Mouse (Mus musculus) MEL (cell line): ENCODE data around the gene Ada. TPM values are rescaled to one million over a fixed set of nuclear protein-coding genes. Genes with fewer than 3 reads are reported as not detected.

Experiments used
- DNase-seq: peaks from one replicate; pipeline ENCODE4 v3.0.0; 2011; ENCODE audit warnings: low read depth, low spot score
- H3K27ac ChIP-seq: 2 replicates; pipeline ENCODE4 v1.5.1; 2012; ENCODE audit warnings: low read depth, mild to moderate bottlenecking, control low read depth, low read length, moderate library complexity; ENCODE audit not compliant: control insufficient read depth
- H3K27me3 ChIP-seq, 2 experiments: fragments of 150-350 bp in 1 of 2; sonication (generic) in 1 of 2; 2 replicates each; pipeline ENCODE4 v1.6.1; 2012; ENCODE audit warnings: low read length in 2 of 2, mild to moderate bottlenecking in 2 of 2, improper control_type of control experiment in 1 of 2, moderate library complexity in 1 of 2; ENCODE audit not compliant: insufficient read depth in 2 of 2, control insufficient read depth in 1 of 2
- H3K36me3 ChIP-seq, 2 experiments: 2 replicates each; pipeline ENCODE4 v1.6.1; 2012 to 2014; ENCODE audit warnings: low read length in 2 of 2, improper control_type of control experiment in 1 of 2, inconsistent platforms in 1 of 2, mild to moderate bottlenecking in 1 of 2; ENCODE audit not compliant: insufficient read depth in 2 of 2, control insufficient read depth in 1 of 2
- H3K4me1 ChIP-seq, 2 experiments: fragments of 150-350 bp in 1 of 2; sonication (generic) in 1 of 2; 2 replicates each; pipeline ENCODE4 v1.6.1; 2012; ENCODE audit warnings: low read length in 2 of 2, improper control_type of control experiment in 1 of 2, mild to moderate bottlenecking in 1 of 2; ENCODE audit not compliant: insufficient read depth in 2 of 2, control insufficient read depth in 1 of 2
- H3K4me3 ChIP-seq, 2 experiments: fragments of 150-350 bp in 1 of 2; sonication (generic) in 1 of 2; 2 replicates each; pipeline ENCODE4 v1.5.1; 2012; ENCODE audit warnings: low read depth in 2 of 2, low read length in 2 of 2, mild to moderate bottlenecking in 2 of 2, moderate library complexity in 2 of 2, control low read depth in 1 of 2, improper control_type of control experiment in 1 of 2; ENCODE audit not compliant: control insufficient read depth in 1 of 2, insufficient read depth in 1 of 2
- H3K79me2 ChIP-seq: 2 replicates; pipeline ENCODE4 v1.6.1; 2012; ENCODE audit warnings: mild to moderate bottlenecking, low read length, moderate library complexity; ENCODE audit not compliant: control insufficient read depth, poor library complexity, insufficient read depth
- H3K9ac ChIP-seq: 2 replicates; pipeline ENCODE4 v1.6.1; 2012; ENCODE audit warnings: low read depth, mild to moderate bottlenecking, control low read depth, low read length, moderate library complexity; ENCODE audit not compliant: control insufficient read depth, poor library complexity, severe bottlenecking
- H3K9me3 ChIP-seq: fragments of 150-350 bp; sonication (generic); replicated peaks from 2 replicates; pipeline ENCODE4 v1.6.1; 2012; ENCODE audit warnings: mild to moderate bottlenecking, low read length, improper control_type of control experiment, moderate library complexity; ENCODE audit not compliant: insufficient read depth
- BHLHE40 ChIP-seq: IDR thresholded peaks from 2 replicates; pipeline ENCODE4 v1.6.1; 2012; ENCODE audit warnings: low read depth, mild to moderate bottlenecking, inconsistent platforms, low read length, improper control_type of control experiment, borderline replicate concordance
- CHD1 ChIP-seq: IDR thresholded peaks from 2 replicates; pipeline ENCODE4 v1.6.1; 2012; ENCODE audit warnings: low read depth, mild to moderate bottlenecking, inconsistent platforms, low read length, improper control_type of control experiment
- CHD2 ChIP-seq: IDR thresholded peaks from 2 replicates; pipeline ENCODE4 v1.6.1; 2011; ENCODE audit warnings: low read length, improper control_type of control experiment
- E2F4 ChIP-seq: IDR thresholded peaks from 2 replicates; pipeline ENCODE4 v1.6.1; 2011; ENCODE audit warnings: low read depth, low read length, improper control_type of control experiment, borderline replicate concordance
- ELF1 ChIP-seq: IDR thresholded peaks from 2 replicates; pipeline ENCODE4 v1.6.1; 2014; ENCODE audit warnings: low read depth, mild to moderate bottlenecking, inconsistent platforms, low read length, improper control_type of control experiment, moderate library complexity
- ETS1 ChIP-seq: IDR thresholded peaks from 2 replicates; pipeline ENCODE4 v1.6.1; 2012; ENCODE audit warnings: low read depth, mild to moderate bottlenecking, inconsistent platforms, low read length, improper control_type of control experiment, moderate library complexity
- GABPA ChIP-seq: IDR thresholded peaks from 2 replicates; pipeline ENCODE4 v1.6.1; 2012; ENCODE audit warnings: low read depth, mild to moderate bottlenecking, inconsistent platforms, low read length, improper control_type of control experiment, moderate library complexity
- GATA1 ChIP-seq: IDR thresholded peaks from 2 replicates; pipeline ENCODE4 v1.6.1; 2011; ENCODE audit warnings: low read depth, low read length, improper control_type of control experiment
- JUND ChIP-seq: IDR thresholded peaks from 2 replicates; pipeline ENCODE4 v1.6.1; 2011; ENCODE audit warnings: low read depth, mild to moderate bottlenecking, improper control_type of control experiment, low read length
- MAFK ChIP-seq: IDR thresholded peaks from 2 replicates; pipeline ENCODE4 v1.6.1; 2011; ENCODE audit warnings: low read depth, mild to moderate bottlenecking, low read length, improper control_type of control experiment, borderline replicate concordance
- MAZ ChIP-seq: IDR thresholded peaks from 2 replicates; pipeline ENCODE4 v1.6.1; 2012; ENCODE audit warnings: low read depth, mild to moderate bottlenecking, inconsistent platforms, low read length, improper control_type of control experiment
- MEF2A ChIP-seq: IDR thresholded peaks from 2 replicates; pipeline ENCODE4 v1.6.1; 2014; ENCODE audit warnings: low read depth, mild to moderate bottlenecking, inconsistent platforms, low read length, improper control_type of control experiment; ENCODE audit not compliant: poor library complexity, insufficient replicate concordance, severe bottlenecking; ENCODE audit errors: extremely low read depth
- MXI1 ChIP-seq: IDR thresholded peaks from 2 replicates; pipeline ENCODE4 v1.6.1; 2011; ENCODE audit warnings: mild to moderate bottlenecking, low read depth, low read length, improper control_type of control experiment
- MYB ChIP-seq: IDR thresholded peaks from 2 replicates; pipeline ENCODE4 v1.6.1; 2011; ENCODE audit warnings: mild to moderate bottlenecking, low read depth, low read length, improper control_type of control experiment
- MYC ChIP-seq: IDR thresholded peaks from 2 replicates; pipeline ENCODE4 v1.6.1; 2011; ENCODE audit warnings: low read depth, mild to moderate bottlenecking, low read length, improper control_type of control experiment, moderate library complexity
- NELFE ChIP-seq: IDR thresholded peaks from 2 replicates; pipeline ENCODE4 v1.6.1; 2011; ENCODE audit warnings: low read depth, low read length, improper control_type of control experiment
- NRF1 ChIP-seq: IDR thresholded peaks from 2 replicates; pipeline ENCODE4 v1.6.1; 2014; ENCODE audit warnings: low read depth, mild to moderate bottlenecking, inconsistent platforms, low read length, improper control_type of control experiment, moderate library complexity; ENCODE audit not compliant: poor library complexity, insufficient read depth, severe bottlenecking
- POLR2A ChIP-seq, 2 experiments: IDR thresholded peaks; 2 replicates each; pipeline ENCODE4 v1.6.1; 2011 to 2012; ENCODE audit warnings: low read length in 2 of 2, mild to moderate bottlenecking in 2 of 2, control low read depth in 1 of 2, improper control_type of control experiment in 1 of 2, low read depth in 1 of 2, moderate library complexity in 1 of 2; ENCODE audit not compliant: control insufficient read depth in 1 of 2, insufficient read depth in 1 of 2, poor library complexity in 1 of 2
- POLR2AphosphoS2 ChIP-seq: IDR thresholded peaks from 2 replicates; pipeline ENCODE4 v1.6.1; 2011; ENCODE audit warnings: low read length, improper control_type of control experiment
- POLR2AphosphoS5 ChIP-seq: IDR thresholded peaks from 2 replicates; pipeline ENCODE4 v1.6.1; 2012; ENCODE audit warnings: low read depth, borderline replicate concordance, mild to moderate bottlenecking, inconsistent platforms, low read length, moderate library complexity, mixed read lengths
- RAD21 ChIP-seq: IDR thresholded peaks from 2 replicates; pipeline ENCODE4 v1.6.1; 2011; ENCODE audit warnings: mild to moderate bottlenecking, low read depth, low read length, improper control_type of control experiment
- RCOR1 ChIP-seq: IDR thresholded peaks from 2 replicates; pipeline ENCODE4 v1.6.1; 2012; ENCODE audit warnings: low read depth, mild to moderate bottlenecking, inconsistent platforms, low read length, improper control_type of control experiment
- SIN3A ChIP-seq: IDR thresholded peaks from 2 replicates; pipeline ENCODE4 v1.6.1; 2012; ENCODE audit warnings: low read length, improper control_type of control experiment, inconsistent platforms
- SMC3 ChIP-seq: IDR thresholded peaks from 2 replicates; pipeline ENCODE4 v1.6.1; 2011; ENCODE audit warnings: low read depth, low read length, improper control_type of control experiment
- TAL1 ChIP-seq: IDR thresholded peaks from 2 replicates; pipeline ENCODE4 v1.6.1; 2012; ENCODE audit warnings: mild to moderate bottlenecking, inconsistent platforms, low read length, moderate library complexity, mixed read lengths
- TBP ChIP-seq: IDR thresholded peaks from 2 replicates; pipeline ENCODE4 v1.8.0; 2011; ENCODE audit warnings: low read depth, low read length, improper control_type of control experiment
- TCF12 ChIP-seq: IDR thresholded peaks from 2 replicates; pipeline ENCODE4 v1.6.1; 2014; ENCODE audit warnings: low read depth, mild to moderate bottlenecking, inconsistent platforms, low read length, improper control_type of control experiment, moderate library complexity
- USF1 ChIP-seq: IDR thresholded peaks from 2 replicates; pipeline ENCODE4 v1.6.1; 2014; ENCODE audit warnings: low read depth, mild to moderate bottlenecking, inconsistent platforms, low read length, improper control_type of control experiment, moderate library complexity
- USF2 ChIP-seq, 2 experiments: IDR thresholded peaks; 2 replicates each; pipeline ENCODE4 v1.6.1; 2011 to 2012; ENCODE audit warnings: improper control_type of control experiment in 2 of 2, low read length in 2 of 2, borderline replicate concordance in 1 of 2, inconsistent platforms in 1 of 2, low read depth in 1 of 2, mild to moderate bottlenecking in 1 of 2; ENCODE audit not compliant: insufficient read depth in 1 of 2
- ZKSCAN1 ChIP-seq: IDR thresholded peaks from 2 replicates; pipeline ENCODE4 v1.6.1; 2012; ENCODE audit warnings: low read depth, mild to moderate bottlenecking, inconsistent platforms, low read length, improper control_type of control experiment, moderate library complexity
- ZNF384 ChIP-seq: IDR thresholded peaks from 2 replicates; pipeline ENCODE4 v1.6.1; 2012; ENCODE audit warnings: low read depth, mild to moderate bottlenecking, inconsistent platforms, low read length, improper control_type of control experiment
- polyA plus RNA-seq, 2 experiments: library from polyadenylated mRNA; stranded (reverse) in 1 of 2; unstranded in 1 of 2; fragments of >175 nt in 1 of 2; fragments of >200 nt in 1 of 2; gene quantifications; 2 replicates each; pipeline versions ENCODE4 v1.2.1 to v1.2.4; 2012; ENCODE audit warnings: low replicate concordance in 2 of 2, low read depth in 1 of 2; ENCODE audit not compliant: insufficient read length in 2 of 2, insufficient read depth in 1 of 2, missing spikeins in 1 of 2
- total RNA-seq: library from RNA; depleted of rRNA; stranded (reverse); fragments of 300-350 nt; gene quantifications from 2 replicates; pipeline ENCODE4 v1.2.3, GENCODE M21; 2012

The Ada gene
- total and polyA plus RNA-seq, 3 experiments, result 35.1 to 36.5 TPM; not detected in 1

- TF ChIP-seq NELFE (no peak), MXI1 (peak; percentile 63), GABPA (no peak), ZKSCAN1 (no peak), MAZ (no peak; the same call in 1 of the 2 replicates), POLR2AphosphoS5 (no peak), POLR2A (IDR thresholded peaks at IDR 0.05; ENCODE audit: control insufficient read depth in 1 of 2, insufficient read depth in 1 of 2, low read depth in 1 of 2, low read length in 2 of 2, poor library complexity in 1 of 2) (peak in 1 of 2 experiments; percentile 39; a peak in 2 of 4 replicates), BHLHE40 (peak; percentile 97), CHD2 (no peak), SMC3 (no peak), ETS1 (peak; percentile 93), TCF12 (peak; percentile 88), MAFK (peak; percentile 55; the same call in 1 of the 2 replicates), POLR2AphosphoS2 (no peak), CHD1 (no peak), MEF2A (no peak)
Observed at GRCm38 (mm10) chr2:163692873-163693612, 57.0 kb downstream of the Ada start (continued).

GRCm38 (mm10) chr2:163691846-163692605 is 58.0 kb downstream of the Ada start:
- peak overlapping the region in 1 of 2 experiments; percentile 34; a peak in 2 of 4 replicates for H3K4me3 ChIP-seq
- peaks cover 32% of the 10 kb centered on the region for H3K79me2 ChIP-seq
- peaks cover 40 to 68% of the 10 kb centered on the region in 2 experiments for H3K4me1 ChIP-seq
- H3K36me3 ChIP-seq, result peaks cover 0 to 64% of the 10 kb centered on the region in 2 experiments; a peak in 2 of 4 replicates
- H3K9me3 ChIP-seq, result no peaks in the 10 kb centered on the region
- H3K27ac ChIP-seq, result peak overlapping the region; percentile 100
- H3K27me3 ChIP-seq, result no peaks in the 10 kb centered on the region
- peak overlapping the region; percentile 58 for H3K9ac ChIP-seq
- peak; percentile 79 for DNase-seq
- no peak for TF ChIP-seq CHD2
- no peak for TF ChIP-seq USF1
- TF ChIP-seq ELF1, result no peak
- no peak for TF ChIP-seq SMC3
- TF ChIP-seq SIN3A, result no peak; the same call in 1 of the 2 replicates
- peak; percentile 31; the same call in 1 of the 2 replicates for TF ChIP-seq MXI1
- TF ChIP-seq POLR2A (IDR thresholded peaks at IDR 0.05; ENCODE audit: control insufficient read depth in 1 of 2, insufficient read depth in 1 of 2, low read depth in 1 of 2, low read length in 2 of 2, poor library complexity in 1 of 2), result no peak
- no peak for TF ChIP-seq RAD21
- TF ChIP-seq TAL1, result no peak
- no peak for TF ChIP-seq USF2 (IDR thresholded peaks at IDR 0.05; ENCODE audit: borderline replicate concordance in 1 of 2, insufficient read depth in 1 of 2, low read depth in 1 of 2, low read length in 2 of 2)
- TF ChIP-seq E2F4, result no peak
- no peak for TF ChIP-seq MAZ
- no peak for TF ChIP-seq NRF1
- TF ChIP-seq TCF12, result peak; percentile 47
- peak; percentile 55; the same call in 1 of the 2 replicates for TF ChIP-seq TBP
- no peak for TF ChIP-seq BHLHE40
- TF ChIP-seq GABPA, result no peak
- TF ChIP-seq JUND, result no peak
- peak; percentile 71 for TF ChIP-seq ETS1
- 0 out of 2 replicates have a peak, but pooled peaks have one; percentile 12 for TF ChIP-seq RCOR1
- TF ChIP-seq MYB, result peak; percentile 44; the same call in 1 of the 2 replicates
- TF ChIP-seq GATA1, result peak; percentile 61; the same call in 1 of the 2 replicates
- TF ChIP-seq ZNF384, result peak; percentile 56
- TF ChIP-seq MYC, result no peak
